ENCODE assay signal across 8 mouse cellular contexts in genomic region chr11:79908600-79909483, GRCm38 (mm10). TPM values are rescaled to one million over a fixed set of nuclear protein-coding genes. Genes with fewer than 3 reads are reported as not detected.
DNase-seq lines count a peak whose midpoint lies in the region; ATAC-seq lines count a peak whose summit lies in the region.

No protein-coding gene starts in this region.

- DNase-seq in NIH3T3 (ENCODE audit: low read depth): peak; percentile 97
- DNase-seq in cerebellum, postnatal 4 days (ENCODE audit: low spot score in 2 of 2): peak; percentile 63 to 94
- DNase-seq in mesoderm, embryonic 11.5 days (ENCODE audit: low read depth, low spot score): peak; percentile 37
- no peak for DNase-seq in spleen, postnatal 36 days (ENCODE audit: low spot score in 2 of 2)

- no peak overlapping the region for H3K4me2 ChIP-seq in kidney, embryonic 14.5 days (replicated peaks; ENCODE audit: low read depth, low read length)
- H3K4me2 ChIP-seq in kidney, embryonic 15.5 days: no peak overlapping the region
- no peak overlapping the region for H3K4me2 ChIP-seq in hindbrain, embryonic 15.5 days

- H3K4me1 ChIP-seq in kidney, embryonic 14.5 days (ENCODE audit: control insufficient read depth, insufficient read depth, low read length): no peaks in the 10 kb centered on the region
- H3K4me1 ChIP-seq in kidney, embryonic 15.5 days: peaks cover 6% of the 10 kb centered on the region; the same call in 1 of the 2 replicates
- H3K4me1 ChIP-seq in hindbrain, embryonic 15.5 days (replicated peaks): 0 out of 2 replicates have a peak, but pooled peaks cover 5% of the 10 kb centered on the region

- H3K27ac ChIP-seq in kidney, embryonic 14.5 days (ENCODE audit: low read depth, low read length): no peak overlapping the region
- no peak overlapping the region for H3K27ac ChIP-seq in kidney, embryonic 15.5 days
- peak overlapping the region; percentile 59; the same call in 1 of the 2 replicates for H3K27ac ChIP-seq in hindbrain, embryonic 15.5 days (replicated peaks)

- 76% methylated on average over 14 of the region's 14 CpGs for WGBS in kidney, embryonic 14.5 days
- 71% methylated on average over 14 of the region's 14 CpGs for WGBS in kidney, embryonic 15.5 days
- 51% methylated on average over 14 of the region's 14 CpGs for WGBS in hindbrain, embryonic 15.5 days

- no peaks in the 10 kb centered on the region for H3K9me3 ChIP-seq in kidney, embryonic 14.5 days (ENCODE audit: control insufficient read depth, low read length)
- no peaks in the 10 kb centered on the region for H3K9me3 ChIP-seq in kidney, embryonic 15.5 days (replicated peaks)
- no peaks in the 10 kb centered on the region for H3K9me3 ChIP-seq in hindbrain, embryonic 15.5 days

- no peaks in the 10 kb centered on the region for H3K27me3 ChIP-seq in kidney, embryonic 14.5 days (ENCODE audit: control insufficient read depth, insufficient read depth, low read length)
- H3K27me3 ChIP-seq in kidney, embryonic 15.5 days: no peaks in the 10 kb centered on the region
- H3K27me3 ChIP-seq in hindbrain, embryonic 15.5 days: no peaks in the 10 kb centered on the region

- ATAC-seq in kidney, embryonic 14.5 days (ENCODE audit: low FRiP score, low TSS enrichment): 0 out of 2 replicates have a peak, but pooled peaks have one; percentile 60
- ATAC-seq in kidney, embryonic 15.5 days (replicated peaks; ENCODE audit: low FRiP score): no peak
- peak; percentile 54; the same call in 1 of the 2 replicates for ATAC-seq in hindbrain, embryonic 15.5 days (ENCODE audit: low FRiP score, low read depth)
- no peak for ATAC-seq in erythroid progenitor cell, adult 5-6 weeks (replicated peaks; ENCODE audit: low FRiP score, poor library complexity, severe bottlenecking)

- no peak overlapping the region for H3K9ac ChIP-seq in kidney, embryonic 14.5 days (ENCODE audit: low read depth, low read length)
- no peak overlapping the region for H3K9ac ChIP-seq in kidney, embryonic 15.5 days
- no peak overlapping the region for H3K9ac ChIP-seq in hindbrain, embryonic 15.5 days

- H3K4me3 ChIP-seq in kidney, embryonic 14.5 days (ENCODE audit: low read length): no peak overlapping the region
- no peak overlapping the region for H3K4me3 ChIP-seq in kidney, embryonic 15.5 days (replicated peaks)
- no peak overlapping the region for H3K4me3 ChIP-seq in hindbrain, embryonic 15.5 days

- no peaks in the 10 kb centered on the region for H3K36me3 ChIP-seq in kidney, embryonic 14.5 days (ENCODE audit: control insufficient read depth, insufficient read depth, low read length)
- no peaks in the 10 kb centered on the region for H3K36me3 ChIP-seq in kidney, embryonic 15.5 days
- no peaks in the 10 kb centered on the region for H3K36me3 ChIP-seq in hindbrain, embryonic 15.5 days

RNA-seq across cellular contexts. Expression of gene Utp6, which starts 53.3 kb away (rescaled TPM):
- 45.7 and 68.6 TPM in 2 replicates for polyA plus RNA-seq in kidney, embryonic 14.5 days (2014; fragmentation: Nextera tagmentation; extraction: Ambion mirVana)
- polyA plus RNA-seq in kidney, embryonic 15.5 days (2015; fragmentation: Nextera tagmentation; extraction: Ambion mirVana): 50.3 and 55.6 TPM in 2 replicates
- 37.0 and 37.1 TPM in 2 replicates for polyA plus RNA-seq in hindbrain, embryonic 15.5 days (2015; fragmentation: Nextera tagmentation; extraction: Ambion mirVana)
- total RNA-seq in erythroid progenitor cell, adult 5-6 weeks (2015; ENCODE audit: low replicate concordance): 8.3 and 20.5 TPM in 2 replicates
- 12.3 and 12.8 TPM in 2 replicates for total RNA-seq in erythroid progenitor cell, adult 5-6 weeks (2017; ENCODE audit: low replicate concordance)

Comparison
In these comparisons a context has a peak if more than half of its experiments do, and no peak if none do; other contexts are left out.
1. ATAC-seq: peak in kidney, embryonic 14.5 days (single experiment) and hindbrain, embryonic 15.5 days (single experiment); none in kidney, embryonic 15.5 days (single experiment) and erythroid progenitor cell, adult 5-6 weeks (single experiment).
2. DNase-seq: peak in NIH3T3 (single experiment), cerebellum, postnatal 4 days (2 of 2) and mesoderm, embryonic 11.5 days (single experiment); none in spleen, postnatal 36 days (0 of 2).